Mouse (Mus musculus) heart, adult 2 months (tissue): ENCODE data around the gene Nup107.

Experiments
- CTCF ChIP-seq: fragments of 200-600 bp; IDR thresholded peaks from 2 replicates; pipeline ENCODE4 v1.8.1; 2022; ENCODE audit warnings: antibody characterized with exemption, mild to moderate bottlenecking, moderate library complexity
- EP300 ChIP-seq: fragments of 200-500 bp; IDR thresholded peaks from 2 replicates; pipeline ENCODE4 v1.6.1; 2011; ENCODE audit warnings: low read depth, low read length, control low read depth; ENCODE audit not compliant: insufficient read depth
- POLR2A ChIP-seq: fragments of 200-500 bp; IDR thresholded peaks from 2 replicates; pipeline ENCODE4 v1.6.1; 2011; ENCODE audit warnings: mild to moderate bottlenecking, low read depth, low read length, control low read depth; ENCODE audit not compliant: insufficient read depth

DNA sequence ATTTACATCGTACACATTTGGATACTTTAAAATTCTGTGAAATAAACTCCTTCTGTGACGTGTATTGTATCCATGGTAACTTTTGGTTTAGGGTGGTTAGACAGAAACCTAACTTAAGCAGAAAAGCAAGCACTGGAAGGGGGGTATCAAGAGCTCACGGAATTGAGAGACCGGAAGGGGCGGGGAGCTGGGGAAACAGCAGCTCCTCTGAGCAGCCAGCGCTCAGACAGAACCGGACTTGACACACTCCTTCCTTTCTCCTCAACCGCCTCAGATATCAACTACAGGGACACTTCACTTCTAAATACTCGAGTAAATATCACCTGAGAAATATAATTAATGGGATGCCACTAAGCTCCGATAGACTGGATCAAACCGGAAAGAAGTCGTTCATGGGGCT, 4.6 kb upstream of the Nup107 start:
- TF ChIP-seq CTCF, result no peak
- no peak for TF ChIP-seq POLR2A
- TF ChIP-seq EP300, result no peak
